Mouse (Mus musculus): ENCODE measurements around the gene 4933411K16Rik. TPM values are rescaled to one million over a fixed set of nuclear protein-coding genes. Genes with fewer than 3 reads are reported as not detected.

4933411K16Rik gene
- not detected for polyA plus RNA-seq (2017; shearing (Covaris generic))

GRCm38 (mm10) chr19:42051948-42052347 lies at the start of gene 4933411K16Rik:
Gene 4933411K16Rik, plus strand, starts transcription at chr19:42052248.

DNA sequence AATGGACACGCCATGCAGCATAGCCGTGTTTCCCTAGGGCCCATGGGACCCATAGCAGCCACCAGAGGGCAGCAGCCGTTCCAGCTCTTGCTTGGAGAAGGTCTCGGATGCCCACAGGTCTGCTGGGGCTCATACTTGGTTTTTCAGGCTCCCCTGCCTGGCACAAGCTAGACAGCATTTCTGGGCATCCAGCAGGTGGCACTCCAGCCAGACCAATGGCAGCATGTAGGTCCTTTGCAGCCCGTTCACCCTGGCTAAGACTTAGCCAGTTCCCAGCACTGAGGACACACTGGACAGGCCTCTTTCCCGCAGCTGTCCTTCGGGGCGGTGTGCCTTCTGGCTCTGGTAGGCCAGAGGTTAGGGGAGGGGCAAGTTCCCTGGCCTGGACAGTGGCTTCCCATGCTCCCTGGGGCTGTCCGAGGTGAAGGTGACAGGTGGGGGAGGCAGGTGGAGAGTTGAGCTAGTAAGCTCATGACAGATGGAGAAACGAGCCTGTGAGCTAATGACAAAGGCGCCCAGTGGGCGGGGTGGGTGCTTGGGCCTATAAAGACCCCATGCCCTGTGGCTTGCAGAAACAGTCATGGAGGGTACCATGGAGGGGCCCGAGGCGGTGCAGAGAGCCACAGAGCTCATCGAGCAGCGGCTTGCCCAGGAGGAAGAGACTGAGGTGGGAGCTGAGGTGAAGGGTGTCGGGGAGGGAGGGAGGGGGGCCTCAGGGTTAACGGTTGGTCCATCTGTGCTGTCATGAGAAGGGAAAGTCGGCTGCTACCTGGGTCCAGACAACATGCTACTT lies 16.4 kb upstream of the 4933411K16Rik start, which contains the start of gene Ankrd2:
Gene Ankrd2 (plus strand): TSS at position 545 of the 793 bp plus-strand sequence.

GRCm38 (mm10) chr19:42045269-42046102 lies 6.6 kb upstream of the 4933411K16Rik start, which contains the start of gene Hoga1:
Gene Hoga1, plus strand, starts transcription at chr19:42045610.

GRCm38 (mm10) chr19:42086166-42086565 lies 34.1 kb downstream of the 4933411K16Rik start, which contains the start of gene Morn4:
Gene Morn4, minus strand, starts transcription at chr19:42086357.

DNA sequence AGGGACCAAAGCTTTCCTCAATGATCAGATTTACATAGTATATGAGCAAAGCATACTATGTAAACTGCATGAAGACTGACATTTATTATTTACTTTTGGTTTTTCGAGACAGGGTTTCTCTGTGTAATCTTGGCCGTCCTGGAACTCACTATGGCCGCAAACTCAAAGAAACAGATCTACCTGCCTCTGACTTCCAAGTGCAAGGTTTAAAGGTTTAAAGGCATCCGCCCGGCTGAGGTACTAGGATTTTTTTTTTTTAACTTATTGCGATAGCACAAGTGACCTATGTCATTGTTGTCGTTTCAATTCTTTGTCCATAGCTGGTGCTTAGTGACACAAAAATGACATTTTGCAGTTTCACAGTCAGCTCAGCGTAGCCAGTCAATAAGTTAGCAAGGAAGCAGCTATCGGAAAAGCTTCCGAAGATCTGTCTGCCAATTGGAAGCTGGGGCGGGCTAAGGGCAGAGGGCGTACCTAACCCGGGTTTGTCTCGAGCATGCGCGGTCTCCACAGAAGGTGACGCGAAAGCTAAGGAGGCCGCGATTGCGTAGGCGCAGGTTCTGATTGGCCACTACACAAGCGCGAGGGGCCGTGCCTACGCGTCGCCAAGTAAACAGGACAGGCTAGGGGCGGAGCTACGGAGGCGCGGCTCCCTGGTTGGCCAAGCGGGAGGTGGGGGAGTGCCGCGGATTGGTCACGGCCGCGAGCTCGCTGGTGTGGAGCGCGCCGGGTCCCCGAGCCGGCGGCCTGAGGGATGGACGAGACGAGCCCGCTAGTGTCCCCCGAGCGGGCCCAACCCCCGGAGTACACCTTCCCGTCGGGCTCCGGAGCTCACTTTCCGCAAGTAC lies 37.9 kb downstream of the 4933411K16Rik start, which contains the start of gene Pi4k2a:
Gene Pi4k2a (plus strand): TSS at position 723 of the 848 bp plus-strand sequence.

Other genes with a start within 250 kb of the 4933411K16Rik start
- 4.5 TPM for gene Frat1, start 222.3 kb upstream of the 4933411K16Rik start, polyA plus RNA-seq (2017; shearing (Covaris generic))
- gene Frat2, start 204.1 kb upstream of the 4933411K16Rik start, polyA plus RNA-seq (2017; shearing (Covaris generic)) = 26.2 TPM
- gene Rrp12, start 156.1 kb upstream of the 4933411K16Rik start, polyA plus RNA-seq (2017; shearing (Covaris generic)) = 20.9 TPM
- 114 TPM for gene Pgam1, start 140.3 kb upstream of the 4933411K16Rik start, polyA plus RNA-seq (2017; shearing (Covaris generic))
- 80.7 TPM for gene Exosc1, start 118.8 kb upstream of the 4933411K16Rik start, polyA plus RNA-seq (2017; shearing (Covaris generic))
- 68.7 TPM for gene Zdhhc16, start 118.8 kb upstream of the 4933411K16Rik start, polyA plus RNA-seq (2017; shearing (Covaris generic))
- gene Mms19, start 71.1 kb upstream of the 4933411K16Rik start, polyA plus RNA-seq (2017; shearing (Covaris generic)) = 68.6 TPM
- gene Ubtd1, start 70.5 kb upstream of the 4933411K16Rik start, polyA plus RNA-seq (2017; shearing (Covaris generic)) = 8.2 TPM
- gene Ankrd2, start 16.2 kb upstream of the 4933411K16Rik start, polyA plus RNA-seq (2017; shearing (Covaris generic)) = not detected
- gene Hoga1, start 6.6 kb upstream of the 4933411K16Rik start, polyA plus RNA-seq (2017; shearing (Covaris generic)) = not detected
- gene Morn4, start 34.1 kb downstream of the 4933411K16Rik start, polyA plus RNA-seq (2017; shearing (Covaris generic)) = 0.26 TPM
- gene Pi4k2a, start 38.2 kb downstream of the 4933411K16Rik start, polyA plus RNA-seq (2017; shearing (Covaris generic)) = 43.0 TPM
- 5.3 TPM for gene Avpi1, start 76.8 kb downstream of the 4933411K16Rik start, polyA plus RNA-seq (2017; shearing (Covaris generic))
- 41.6 TPM for gene Marveld1, start 95.2 kb downstream of the 4933411K16Rik start, polyA plus RNA-seq (2017; shearing (Covaris generic))
- gene Zfyve27, start 111.7 kb downstream of the 4933411K16Rik start, polyA plus RNA-seq (2017; shearing (Covaris generic)) = 61.9 TPM
- gene Sfrp5, start 150.0 kb downstream of the 4933411K16Rik start, polyA plus RNA-seq (2017; shearing (Covaris generic)) = not detected
- not detected for gene Golga7b, start 195.3 kb downstream of the 4933411K16Rik start, polyA plus RNA-seq (2017; shearing (Covaris generic))

Measured in CD4-positive, CD25-positive, alpha-beta regulatory T cell (primary cell).